Comparison of ENCODE assay signal across 8 mouse cellular contexts in genomic region chr4:137744433-137744918, GRCm38 (mm10). TPM values are rescaled to one million over a fixed set of nuclear protein-coding genes. Genes with fewer than 3 reads are reported as not detected.
DNase-seq lines count a peak whose midpoint lies in the region; TF ChIP-seq lines count a peak whose summit lies in the region.
"Had no signal": no experiment of that assay in that cellular context is flagged by ENCODE, and none has a peak within 500 bp of the region (broad histone marks: within the 10 kb centered on the region; RNA-seq: fewer than 3 reads in every experiment).

No protein-coding gene starts in this region.

- in situ Hi-C loops in ES-E14 (cut with MboI; ENCODE audit: low sequenced_read_pairs in 2 of 2, unreplicated experiment in 2 of 2): no loop called here

- 60% methylated on average over 13 of the region's 13 CpGs for WGBS in kidney, adult 2 months

- no peak overlapping the region for H3K9ac ChIP-seq in ES-E14 (ENCODE audit: insufficient read depth, low read depth, low read length, poor library complexity, severe bottlenecking)
- H3K9ac ChIP-seq: embryonic facial prominence, embryonic 12.5 days had no signal

- H3K36me3 ChIP-seq in kidney, adult 2 months (ENCODE audit: control insufficient read depth, insufficient read depth, low read length): no peaks in the 10 kb centered on the region
- peaks cover 48% of the 10 kb centered on the region for H3K36me3 ChIP-seq in ES-E14 (ENCODE audit: control insufficient read depth, insufficient read depth, low read length, poor library complexity, severe bottlenecking)
- H3K36me3 ChIP-seq: embryonic facial prominence, embryonic 12.5 days had no signal

- no peaks in the 10 kb centered on the region for H3K9me3 ChIP-seq in ES-E14 (ENCODE audit: control insufficient read depth, insufficient read depth, low read depth, low read length)
- H3K9me3 ChIP-seq: embryonic facial prominence, embryonic 12.5 days had no signal

- H3K4me3 ChIP-seq in kidney, adult 2 months (ENCODE audit: insufficient read depth, low read depth, low read length): no peak overlapping the region
- no peak overlapping the region for H3K4me3 ChIP-seq in ES-E14 (ENCODE audit: insufficient read depth in 1 of 2, low read depth in 1 of 2, low read length in 2 of 2, poor library complexity in 1 of 2, severe bottlenecking in 1 of 2)
- H3K4me3 ChIP-seq: embryonic facial prominence, embryonic 12.5 days had no signal

- H3K4me1 ChIP-seq in kidney, adult 2 months (ENCODE audit: control insufficient read depth, insufficient read depth, low read length): peaks cover 14% of the 10 kb centered on the region
- peaks cover 0 to 15% of the 10 kb centered on the region in 2 experiments; a peak in 2 of 4 replicates for H3K4me1 ChIP-seq in ES-E14 (ENCODE audit: control insufficient read depth in 2 of 2, insufficient read depth in 2 of 2, low read length in 2 of 2, poor library complexity in 1 of 2)

- H3K27ac ChIP-seq in kidney, adult 2 months (ENCODE audit: insufficient read depth, low read depth, low read length): 0 out of 2 replicates have a peak overlapping the region, but pooled peaks have one; percentile 2
- no peak overlapping the region for H3K27ac ChIP-seq in ES-E14 (ENCODE audit: insufficient read depth, low read depth, low read length, poor library complexity, severe bottlenecking)
- H3K27ac ChIP-seq: embryonic facial prominence, embryonic 12.5 days had no signal

- TF ChIP-seq CTCF in kidney, adult 2 months (conservative IDR thresholded peaks at IDR 0.05; ENCODE audit: insufficient read depth, insufficient read length, low read depth, low read length): peak; percentile 52

- no peak for TF ChIP-seq POLR2A in kidney, adult 2 months (IDR thresholded peaks at IDR 0.05; ENCODE audit: low read depth, low read length)

- H3K27me3 ChIP-seq in kidney, adult 2 months (replicated peaks; ENCODE audit: control insufficient read depth, insufficient read depth, low read length): no peaks in the 10 kb centered on the region
- H3K27me3 ChIP-seq: embryonic facial prominence, embryonic 12.5 days had no signal

- DNase-seq in kidney, adult 2 months: peak; percentile 50
- no peak for DNase-seq in kidney, postnatal 14 days
- peak; percentile 61 to 62 for DNase-seq in B cell, adult 2 months
- DNase-seq in ES-E14 (ENCODE audit: low read depth, low spot score) (peak; percentile 57), adipocyte (ENCODE audit: low spot score) (no peak)
- DNase-seq in gastrocnemius, postnatal 25 days: peak; percentile 52
- DNase-seq in ovary, postnatal 36 days (ENCODE audit: low spot score): no peak

TF ChIP-seq in ES-E14, 5 proteins besides CTCF, POLR2A, EP300 and RAD21:
- TF ChIP-seq HCFC1 (IDR thresholded peaks at IDR 0.05; ENCODE audit: borderline replicate concordance, insufficient read depth, low read length) (no peak), MAFK (IDR thresholded peaks at IDR 0.05; ENCODE audit: insufficient read depth, low read depth, low read length) (no peak), ZC3H11A (IDR thresholded peaks at IDR 0.05; ENCODE audit: borderline replicate concordance, low read depth, low read length) (0 out of 2 replicates have a peak, but pooled peaks have one; percentile 27), CHD2 (IDR thresholded peaks at IDR 0.05; ENCODE audit: low read depth, low read length) (no peak), ZNF384 (IDR thresholded peaks at IDR 0.05; ENCODE audit: low read depth, low read length) (no peak)

RNA-seq across cellular contexts. Expression of gene Alpl, which starts 51.7 kb away (rescaled TPM):
- polyA plus RNA-seq in kidney, adult 2 months (2012; rRNA removed): 564 and 569 TPM in 2 replicates
- 234 and 330 TPM in 2 replicates for total RNA-seq in ES-E14 (2012; rRNA removed)
- total RNA-seq in gastrocnemius, postnatal 25 days (2021): 10 to 100 TPM; 13.1 to 14.4 TPM

Comparison
In these comparisons a context has a peak if more than half of its experiments do, and no peak if none do; other contexts are left out.
1. DNase-seq: peak in kidney, adult 2 months (single experiment), B cell, adult 2 months (2 of 2), ES-E14 (single experiment) and gastrocnemius, postnatal 25 days (single experiment); none in kidney, postnatal 14 days (single experiment), ovary, postnatal 36 days (single experiment) and adipocyte (single experiment).
2. RNA of gene Alpl, which starts 51.7 kb away (total RNA-seq): 234 to 330 TPM in ES-E14; 13.1 to 14.4 TPM in gastrocnemius, postnatal 25 days; every median in the first group is over 10 times any median in the second.